In genomic region chr1:52120191-52120590, GRCm38 (mm10) we compare ENCODE assay signal across 8 mouse cellular contexts. TPM values are rescaled to one million over a fixed set of nuclear protein-coding genes. Genes with fewer than 3 reads are reported as not detected.
A peak's percentile ranks its signal among the peaks of the same experiment; 100 is the strongest.
DNase-seq lines count a peak whose midpoint lies in the region; ATAC-seq and TF ChIP-seq lines count a peak whose summit lies in the region.

No protein-coding gene starts in this region.

- TF ChIP-seq POLR2A in cortical plate, adult 2 months (IDR thresholded peaks at IDR 0.05; ENCODE audit: extremely low read depth, insufficient read depth, low read length), result no peak

- WGBS in lung, embryonic 15.5 days, result 30% methylated on average over 10 of the region's 10 CpGs
- 39% methylated on average over 10 of the region's 10 CpGs for WGBS in neural tube, embryonic 12.5 days

- H3K4me1 ChIP-seq in lung, embryonic 15.5 days, result peaks cover 7% of the 10 kb centered on the region
- H3K4me1 ChIP-seq in cortical plate, adult 2 months (ENCODE audit: control insufficient read depth, insufficient read depth, low read length), result peaks cover 1% of the 10 kb centered on the region; the same call in 1 of the 2 replicates
- 0 out of 2 replicates have a peak, but pooled peaks cover 6% of the 10 kb centered on the region for H3K4me1 ChIP-seq in neural tube, embryonic 12.5 days

- H3K27ac ChIP-seq in lung, embryonic 15.5 days, result no peak overlapping the region
- H3K27ac ChIP-seq in cortical plate, adult 2 months (ENCODE audit: insufficient read depth, low read length), result no peak overlapping the region
- no peak overlapping the region for H3K27ac ChIP-seq in neural tube, embryonic 12.5 days

- peak overlapping the region; percentile 98 for H3K4me3 ChIP-seq in lung, embryonic 15.5 days
- peak overlapping the region; percentile 77 for H3K4me3 ChIP-seq in cortical plate, adult 2 months (ENCODE audit: insufficient read depth, low read length)
- peak overlapping the region; percentile 78 for H3K4me3 ChIP-seq in neural tube, embryonic 12.5 days

- ATAC-seq in lung, embryonic 15.5 days (ENCODE audit: borderline replicate concordance, extremely low read depth, low FRiP score, low TSS enrichment), result no peak
- no peak for ATAC-seq in neural tube, embryonic 12.5 days (ENCODE audit: low FRiP score, low read depth)

- H3K36me3 ChIP-seq in lung, embryonic 15.5 days, result peaks cover 3% of the 10 kb centered on the region; the same call in 1 of the 2 replicates
- no peaks in the 10 kb centered on the region for H3K36me3 ChIP-seq in neural tube, embryonic 12.5 days

- no peak for TF ChIP-seq CTCF in cortical plate, adult 2 months (IDR thresholded peaks at IDR 0.05; ENCODE audit: extremely low read depth, insufficient read depth, low read length)

- H3K27me3 ChIP-seq in lung, embryonic 15.5 days, result no peaks in the 10 kb centered on the region
- H3K27me3 ChIP-seq in neural tube, embryonic 12.5 days (replicated peaks), result no peaks in the 10 kb centered on the region

- peak overlapping the region; percentile 72 for H3K9ac ChIP-seq in lung, embryonic 15.5 days
- H3K9ac ChIP-seq in neural tube, embryonic 12.5 days, result no peak overlapping the region

- no peaks in the 10 kb centered on the region for H3K9me3 ChIP-seq in lung, embryonic 15.5 days
- H3K9me3 ChIP-seq in neural tube, embryonic 12.5 days, result no peaks in the 10 kb centered on the region

- DNase-seq in lung, postnatal 36 days, result no peak
- DNase-seq in induced T-regulatory cell, adult 2 months (ENCODE audit: low read depth), result peak; percentile 62
- DNase-seq in urinary bladder, postnatal 14 days (ENCODE audit: low spot score), result no peak
- no peak for DNase-seq in urinary bladder, adult 18-20 months (ENCODE audit: low spot score in 2 of 2)
- no peak for DNase-seq in cerebellum, postnatal 36 days

- peak overlapping the region; percentile 82 for H3K4me2 ChIP-seq in lung, embryonic 15.5 days
- peak overlapping the region; percentile 95 for H3K4me2 ChIP-seq in neural tube, embryonic 12.5 days (replicated peaks)

RNA-seq across cellular contexts. Expression of gene Stat1, which starts 1.0 kb away (rescaled TPM):
- 22.6 and 31.1 TPM in 2 replicates for polyA plus RNA-seq in lung, embryonic 15.5 days (2015; fragmentation: Nextera tagmentation; extraction: Ambion mirVana)
- polyA plus RNA-seq in cortical plate, adult 2 months (2012; rRNA removed), result 16.0 and 18.1 TPM in 2 replicates
- 15.2 and 18.0 TPM in 2 replicates for polyA plus RNA-seq in neural tube, embryonic 12.5 days (2016; fragmentation: Nextera tagmentation; extraction: Ambion mirVana)
